Mouse (Mus musculus) layer of hippocampus, adult 9-11 months (tissue): ENCODE measurements around the gene Psmb8.

Source experiments
- DNase-seq: peaks from one replicate; pipeline ENCODE4 v3.0.0; 2022

Psmb8 gene

GRCm38 (mm10) chr17:34196941-34197894, at the start of gene Psmb8:
TSS of gene Psmb8 (plus strand) at chr17:34197721.
- peak; percentile 90 for DNase-seq

- DNase-seq, result peak; percentile 75
Measured at GRCm38 (mm10) chr17:34152923-34153322, 44.6 kb upstream of the Psmb8 start, which contains the start of gene H2-DMb1. TSS of gene H2-DMb1 (plus strand) at chr17:34153072.

GRCm38 (mm10) chr17:34155534-34155933, 42.0 kb upstream of the Psmb8 start:
- no peak for DNase-seq

- no peak for DNase-seq
Measured at GRCm38 (mm10) chr17:34164202-34164895, 33.2 kb upstream of the Psmb8 start.

- no peak for DNase-seq
Measured at GRCm38 (mm10) chr17:34165033-34165730, 32.3 kb upstream of the Psmb8 start.

GRCm38 (mm10) chr17:34169279-34169678, 28.2 kb upstream of the Psmb8 start:
- no peak for DNase-seq

- no peak for DNase-seq
Measured at GRCm38 (mm10) chr17:34170487-34170876, 27.0 kb upstream of the Psmb8 start.

GRCm38 (mm10) chr17:34170877-34171498, 26.5 kb upstream of the Psmb8 start:
- DNase-seq, result peak; percentile 71

GRCm38 (mm10) chr17:34172528-34172927, 25.0 kb upstream of the Psmb8 start:
- no peak for DNase-seq

- no peak for DNase-seq
Measured at GRCm38 (mm10) chr17:34174075-34174474, 23.4 kb upstream of the Psmb8 start.

- no peak for DNase-seq
Measured at GRCm38 (mm10) chr17:34177179-34177578, 20.3 kb upstream of the Psmb8 start.

GRCm38 (mm10) chr17:34179019-34179418, 18.5 kb upstream of the Psmb8 start:
- DNase-seq, result no peak

- DNase-seq, result no peak
Measured at GRCm38 (mm10) chr17:34179913-34180859, 17.3 kb upstream of the Psmb8 start.

GRCm38 (mm10) chr17:34183564-34184219, 13.8 kb upstream of the Psmb8 start:
- DNase-seq, result no peak

- DNase-seq, result no peak
Measured at GRCm38 (mm10) chr17:34185526-34185925, 12.0 kb upstream of the Psmb8 start.

GRCm38 (mm10) chr17:34186885-34187260, 10.6 kb upstream of the Psmb8 start:
- no peak for DNase-seq

GRCm38 (mm10) chr17:34187261-34187916, 10.1 kb upstream of the Psmb8 start, which contains the start of the genes Tap1 and Psmb9:
TSS of gene Tap1 (plus strand) at chr17:34187553.
TSS of gene Psmb9 (minus strand) at chr17:34187764.
- DNase-seq, result peak; percentile 96

GRCm38 (mm10) chr17:34188010-34188409, 9.5 kb upstream of the Psmb8 start:
- no peak for DNase-seq

GRCm38 (mm10) chr17:34188986-34189385, 8.5 kb upstream of the Psmb8 start:
- no peak for DNase-seq

GRCm38 (mm10) chr17:34192852-34193251, 4.7 kb upstream of the Psmb8 start:
- DNase-seq, result no peak
